Mouse (Mus musculus): Measurements from ENCODE around the gene Ltk.

Gene Ltk

GRCm38 (mm10) chr2:119703171-119703570 is 57.1 kb downstream of the Ltk start:
- no peak for DNase-seq (ENCODE audit: low spot score)
